Mouse (Mus musculus): ENCODE measurements around the gene Nicn1. TPM values are rescaled to one million over a fixed set of nuclear protein-coding genes. Genes with fewer than 3 reads are reported as not detected.

Nicn1 gene
- total and polyA plus RNA-seq, 3 experiments = 7.4 to 12.9 (median 9.7) TPM

DNA sequence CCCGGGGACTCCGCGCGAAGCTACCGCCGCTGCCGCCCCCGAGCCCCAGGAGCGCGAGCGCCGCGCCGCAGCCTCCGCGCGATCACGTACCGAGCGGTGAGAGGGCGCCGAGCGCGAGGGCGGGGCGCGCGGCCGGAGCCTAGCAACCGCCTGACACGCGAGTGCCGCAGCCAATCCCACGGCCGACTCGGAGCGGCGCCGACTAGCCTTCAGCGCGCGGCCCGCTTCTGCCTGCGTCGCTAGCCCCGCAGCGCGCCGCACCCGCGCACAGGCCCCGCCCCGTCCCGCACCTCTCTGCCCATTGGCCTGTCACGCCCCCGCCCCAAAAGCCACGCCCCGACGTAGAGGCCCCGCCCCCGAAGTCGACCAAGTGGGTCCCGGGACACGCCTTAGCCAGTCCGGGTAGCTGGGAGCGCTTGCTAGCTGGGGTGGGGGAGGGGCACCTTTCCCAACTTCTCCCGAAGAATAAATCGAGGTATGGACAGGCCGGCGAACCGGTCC lies 26.5 kb upstream of the Nicn1 start, which contains the start of gene Dag1 (continued):
- TF ChIP-seq ZNF384 (IDR thresholded peaks at IDR 0.05; ENCODE audit: low read depth, low read length) (no peak), KAT2A (IDR thresholded peaks at IDR 0.05; ENCODE audit: insufficient replicate concordance, low read length) (no peak), E2F4 (IDR thresholded peaks at IDR 0.05; ENCODE audit: insufficient replicate concordance, low read depth, low read length) (no peak), ZC3H11A (IDR thresholded peaks at IDR 0.05; ENCODE audit: low read depth, low read length) (no peak), PAX5 (IDR thresholded peaks at IDR 0.05; ENCODE audit: low read length) (no peak), CHD1 (IDR thresholded peaks at IDR 0.05; ENCODE audit: low read depth, low read length) (no peak), NELFE (IDR thresholded peaks at IDR 0.05; ENCODE audit: low read depth, low read length) (0 out of 2 replicates have a peak, but pooled peaks have one; percentile 49)

DNA sequence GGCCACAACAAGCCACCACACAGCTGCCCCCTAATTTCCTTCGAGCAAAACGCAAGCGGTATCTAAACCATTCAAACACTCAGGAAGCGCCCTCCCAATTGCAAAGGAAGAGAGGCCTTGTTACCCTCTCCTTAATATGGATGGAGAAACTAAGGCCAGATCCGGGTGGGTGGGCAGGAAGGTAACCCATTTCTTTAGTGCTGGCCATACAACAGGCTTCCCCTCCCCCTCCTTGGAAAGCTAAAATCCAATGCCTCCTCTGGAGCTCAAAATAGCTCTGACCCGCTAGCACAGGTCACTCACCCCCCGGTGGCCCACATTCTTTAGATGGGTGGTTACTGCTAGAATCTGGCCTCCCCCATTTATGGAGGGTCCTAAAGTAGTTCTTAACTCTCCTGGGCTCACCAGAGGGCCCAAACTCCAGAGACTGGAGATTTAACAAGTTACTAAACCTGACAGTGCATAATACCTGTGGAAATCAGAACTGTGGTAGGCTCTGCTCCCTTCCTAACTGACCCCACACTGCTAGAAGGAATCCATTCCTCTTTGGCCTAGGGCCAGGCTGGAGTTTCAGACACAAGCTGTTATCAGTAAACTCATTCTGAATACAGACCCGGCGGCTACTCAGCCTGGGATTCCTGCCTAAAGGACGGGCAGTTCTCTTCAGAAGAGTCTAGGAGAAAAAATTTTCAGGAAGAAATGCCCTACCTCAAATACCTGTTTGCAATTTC lies 25.9 kb upstream of the Nicn1 start:
- H3K4me2 ChIP-seq (ENCODE audit: insufficient read depth, low read depth, poor library complexity, severe bottlenecking) = peak overlapping the region; percentile 60
- H3K27ac ChIP-seq (ENCODE audit: insufficient read depth, low read depth) = no peak overlapping the region
- no peaks in the 10 kb centered on the region for H3K36me3 ChIP-seq (replicated peaks in 1 of 2; ENCODE audit: control insufficient read depth in 1 of 2, insufficient read depth in 1 of 2, low read length in 1 of 2)
- no peak for TF ChIP-seq SMC3 (IDR thresholded peaks at IDR 0.05; ENCODE audit: low read depth, low read length)
- TF ChIP-seq JUN (IDR thresholded peaks at IDR 0.05; ENCODE audit: insufficient read depth, low read depth, low read length) = no peak
- TF ChIP-seq E2F4 (IDR thresholded peaks at IDR 0.05; ENCODE audit: insufficient replicate concordance, low read depth, low read length) = no peak
- TF ChIP-seq HCFC1 (IDR thresholded peaks at IDR 0.05; ENCODE audit: low read depth, low read length) = no peak
- TF ChIP-seq CHD2 (IDR thresholded peaks at IDR 0.05; ENCODE audit: low read length) = no peak; the same call in none of the 2 replicates
- no peak for TF ChIP-seq ZC3H11A (IDR thresholded peaks at IDR 0.05; ENCODE audit: low read depth, low read length)
- TF ChIP-seq ZNF384 (IDR thresholded peaks at IDR 0.05; ENCODE audit: low read depth, low read length) = no peak
- no peak for TF ChIP-seq BHLHE40 (IDR thresholded peaks at IDR 0.05; ENCODE audit: low read depth, low read length)
- TF ChIP-seq ELF1 (IDR thresholded peaks at IDR 0.05; ENCODE audit: low read depth, low read length) = no peak
- TF ChIP-seq TCF12 (IDR thresholded peaks at IDR 0.05; ENCODE audit: low read depth, low read length) = no peak
- TF ChIP-seq RAD21 (IDR thresholded peaks at IDR 0.05; ENCODE audit: low read depth, low read length) = no peak
- TF ChIP-seq UBTF (IDR thresholded peaks at IDR 0.05; ENCODE audit: low read depth, low read length) = no peak
- no peak for TF ChIP-seq SIN3A (IDR thresholded peaks at IDR 0.05; ENCODE audit: low read length)
- TF ChIP-seq POLR2A (IDR thresholded peaks at IDR 0.05; ENCODE audit: low read depth, low read length) = no peak
- no peak for TF ChIP-seq MAZ (IDR thresholded peaks at IDR 0.05; ENCODE audit: low read depth, low read length)
- TF ChIP-seq NELFE (IDR thresholded peaks at IDR 0.05; ENCODE audit: low read depth, low read length) = no peak
- no peak for TF ChIP-seq MXI1 (IDR thresholded peaks at IDR 0.05; ENCODE audit: low read depth, low read length)
- TF ChIP-seq EP300 (IDR thresholded peaks at IDR 0.05; ENCODE audit: low read length) = no peak
- TF ChIP-seq POLR2AphosphoS2 (IDR thresholded peaks at IDR 0.05; ENCODE audit: low read depth, low read length) = no peak
- dilution Hi-C loops (cut with MboI; ENCODE audit: extremely low pct_ligation_motif_present, extremely low pct_unique_long_range_greater_than_20kb, low sequenced_read_pairs) (no loop called here), in situ Hi-C loops (cut with MboI; ENCODE audit: low pct_ligation_motif_present, low pct_unique_long_range_greater_than_20kb, low sequenced_read_pairs) (no loop called here)
- peak overlapping the region; percentile 65 to 83 (median 75) for H3K4me3 ChIP-seq (replicated peaks in 1 of 3; ENCODE audit: low read depth in 2 of 3, low read length in 2 of 3, poor library complexity in 1 of 3)
- H3K27me3 ChIP-seq (replicated peaks) = peaks cover 5% of the 10 kb centered on the region
- no peak for DNase-seq (ENCODE audit: extremely low read depth)
- no peaks in the 10 kb centered on the region for H3K79me2 ChIP-seq (replicated peaks; ENCODE audit: control insufficient read depth, extremely low read depth, insufficient read depth, poor library complexity, severe bottlenecking)
- H3K9ac ChIP-seq (ENCODE audit: insufficient read depth, low read depth) = peak overlapping the region; percentile 62
- H3K9me3 ChIP-seq (replicated peaks; ENCODE audit: low read length) = no peaks in the 10 kb centered on the region
- H3K4me1 ChIP-seq (ENCODE audit: control insufficient read depth in 1 of 2, insufficient read depth in 2 of 2) = peaks cover 4 to 27% of the 10 kb centered on the region in 2 experiments

Measured in CH12.LX (cell line).